Mouse (Mus musculus): Measurements from ENCODE around the gene Kif3a.

DNA sequence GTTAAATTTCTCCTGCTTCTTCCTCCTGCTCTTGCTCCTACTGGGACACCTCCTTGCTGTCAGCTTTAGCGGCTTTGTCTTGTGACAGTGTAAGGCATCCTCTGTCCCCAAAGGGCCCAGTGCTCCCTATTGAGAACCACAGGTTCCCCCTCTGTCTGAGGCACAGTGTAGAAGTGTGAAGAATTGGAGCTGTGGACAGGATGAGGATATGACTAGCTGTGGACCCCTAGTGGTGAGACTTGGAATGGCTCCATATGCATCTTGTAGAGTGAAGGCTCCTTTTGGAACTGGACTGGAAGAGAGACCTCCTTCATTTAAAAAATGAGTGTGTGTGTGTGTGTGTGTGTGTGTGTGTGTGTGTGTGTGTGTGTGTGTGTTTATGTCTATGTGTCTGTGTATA is 60.7 kb downstream of the Kif3a start:
- TF ChIP-seq CTCF (IDR thresholded peaks at IDR 0.05; ENCODE audit: control insufficient read depth, insufficient read depth, low read length): peak; percentile 68
- TF ChIP-seq POLR2A (IDR thresholded peaks at IDR 0.05; ENCODE audit: borderline replicate concordance, control insufficient read depth, low read depth, low read length): no peak

Measured in bone marrow, adult 2 months (tissue).